Mouse (Mus musculus) right cerebral cortex, adult 18-20 months (tissue): ENCODE measurements around the gene Mapkbp1.

ENCODE experiments used
- DNase-seq: peaks from one replicate; pipeline ENCODE4 v3.0.0; 2022; ENCODE audit warnings: mixed read lengths

Mapkbp1 gene

GRCm38 (mm10) chr2:120011462-120012200, 39.1 kb downstream of the Mapkbp1 start:
- DNase-seq: peak; percentile 64

DNA sequence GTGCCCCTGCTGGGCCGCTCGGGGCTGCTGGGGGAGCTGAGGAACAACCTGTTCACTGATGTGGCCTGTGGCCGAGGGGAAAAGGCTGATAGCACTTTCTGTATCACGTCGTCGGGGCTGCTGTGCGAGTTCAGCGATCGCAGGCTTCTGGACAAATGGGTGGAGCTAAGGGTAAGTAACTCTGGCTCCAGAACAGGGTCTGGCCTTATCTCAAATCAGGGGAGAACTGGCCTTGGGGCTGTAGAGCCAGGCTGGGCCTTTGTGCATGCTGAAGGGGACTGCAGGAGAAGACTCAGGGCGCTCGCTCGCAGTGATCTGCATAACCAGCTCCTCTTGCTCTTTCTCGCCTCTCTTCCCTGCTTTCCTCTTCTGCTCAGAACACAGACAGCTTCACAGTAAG, 40.4 kb downstream of the Mapkbp1 start:
- DNase-seq: no peak

DNA sequence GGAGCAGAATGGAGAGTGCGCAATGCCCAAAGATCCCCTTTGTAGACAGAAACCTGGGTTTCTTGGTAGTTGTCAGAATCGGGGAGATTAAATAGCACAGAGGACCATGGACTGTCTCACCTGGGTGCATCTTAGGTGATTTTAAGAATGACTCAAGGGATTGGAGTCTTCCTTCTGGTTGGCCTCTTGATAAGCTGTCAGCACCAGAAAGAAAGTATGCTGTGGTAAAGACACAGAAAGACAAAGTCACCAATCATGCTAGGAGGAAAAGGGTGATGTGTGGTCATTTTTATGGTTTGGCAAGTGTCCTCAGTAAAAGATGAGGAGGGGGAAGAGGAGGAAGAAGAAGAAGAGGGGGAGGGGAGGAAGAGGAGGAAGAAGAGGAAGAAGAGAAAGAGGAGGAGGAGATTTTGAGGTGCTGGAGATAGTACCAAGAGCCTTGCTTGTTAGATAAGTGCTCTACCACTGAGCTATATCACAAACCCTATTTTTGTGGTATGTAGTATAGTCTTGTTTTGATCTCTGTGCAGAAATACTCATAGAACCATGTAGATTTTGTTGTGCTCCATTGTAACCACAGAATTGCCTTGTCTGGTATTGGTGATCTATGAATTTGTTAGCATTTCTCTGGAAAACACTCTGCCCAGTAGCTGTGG, 41.5 kb downstream of the Mapkbp1 start:
- DNase-seq: no peak

GRCm38 (mm10) chr2:120015882-120016281, 43.4 kb downstream of the Mapkbp1 start:
- no peak for DNase-seq

GRCm38 (mm10) chr2:120017599-120017998, 45.1 kb downstream of the Mapkbp1 start:
- DNase-seq: no peak

- no peak for DNase-seq
Measured at GRCm38 (mm10) chr2:120024337-120024736, 51.8 kb downstream of the Mapkbp1 start.

DNA sequence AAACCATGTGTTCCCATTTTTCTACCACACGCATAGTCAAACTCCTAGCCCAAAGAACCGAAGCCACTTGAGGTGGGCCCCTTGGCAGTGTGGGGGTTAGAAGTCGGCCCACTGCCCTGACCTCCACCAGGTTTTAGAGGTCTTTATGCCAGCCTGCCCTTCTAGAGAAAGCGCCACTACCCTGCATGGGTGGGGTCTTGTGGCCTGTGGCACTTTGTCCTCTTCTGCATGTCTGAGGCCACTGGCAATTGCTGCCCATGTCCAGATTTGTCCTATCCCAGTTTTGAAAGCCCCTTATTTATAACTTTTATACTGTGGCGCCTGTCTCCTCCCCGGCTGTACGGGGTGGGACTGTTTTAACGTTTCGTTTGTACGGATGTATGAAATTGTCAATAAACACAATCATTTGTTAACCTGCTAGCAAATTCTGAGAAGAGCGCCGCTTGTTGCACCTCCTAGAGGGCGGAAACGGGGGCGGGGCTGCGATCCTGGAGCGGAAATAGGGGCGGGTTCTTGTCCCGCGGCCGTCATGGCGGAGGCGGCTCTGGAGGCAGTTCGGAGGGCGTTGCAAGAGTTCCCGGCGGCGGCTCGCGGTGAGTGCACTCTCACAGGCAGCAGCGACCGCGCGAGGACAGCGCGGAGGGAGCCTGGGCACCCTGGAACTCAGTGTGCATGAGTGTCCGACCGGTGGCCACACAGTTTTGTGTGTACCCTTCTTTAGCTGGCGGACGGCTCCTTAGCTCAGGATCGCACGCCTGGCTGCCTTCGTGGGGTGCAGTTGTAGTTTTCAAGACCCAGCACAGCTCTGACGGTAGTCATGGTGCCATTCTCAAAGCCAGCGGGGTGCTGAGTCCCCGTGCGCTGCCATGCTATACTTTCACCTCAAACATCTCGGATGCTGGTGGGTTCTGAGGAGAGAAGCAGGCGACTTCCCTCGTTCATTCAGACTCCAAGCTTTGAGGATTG, 54.8 kb downstream of the Mapkbp1 start, which contains the start of the genes Jmjd7 and Gm28042:
TSS of gene Jmjd7 (plus strand) at position 500 of the 966 bp plus-strand sequence.
TSS of gene Gm28042 (plus strand) at position 510 of the 966 bp plus-strand sequence.
- peak; percentile 92 for DNase-seq

- no peak for DNase-seq
Measured at GRCm38 (mm10) chr2:120027950-120028331, 55.4 kb downstream of the Mapkbp1 start.

DNA sequence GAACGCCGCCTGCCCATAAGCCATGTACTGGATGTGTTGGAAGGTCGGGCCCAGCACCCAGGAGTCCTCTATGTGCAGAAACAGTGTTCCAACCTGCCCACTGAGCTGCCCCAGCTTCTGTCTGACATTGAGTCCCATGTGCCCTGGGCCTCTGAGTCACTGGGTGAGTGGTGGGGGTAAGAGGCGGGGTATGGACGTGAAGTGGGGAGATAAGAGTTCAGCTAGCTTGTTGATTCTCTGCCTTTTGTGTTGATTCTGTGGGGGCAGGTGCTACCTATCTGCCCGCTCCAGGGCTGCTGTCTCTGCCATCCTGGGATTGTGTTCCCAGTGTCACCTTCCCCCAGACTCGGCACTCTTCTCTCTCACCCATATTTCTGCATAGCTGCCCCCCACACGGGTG, 57.9 kb downstream of the Mapkbp1 start:
- no peak for DNase-seq

DNA sequence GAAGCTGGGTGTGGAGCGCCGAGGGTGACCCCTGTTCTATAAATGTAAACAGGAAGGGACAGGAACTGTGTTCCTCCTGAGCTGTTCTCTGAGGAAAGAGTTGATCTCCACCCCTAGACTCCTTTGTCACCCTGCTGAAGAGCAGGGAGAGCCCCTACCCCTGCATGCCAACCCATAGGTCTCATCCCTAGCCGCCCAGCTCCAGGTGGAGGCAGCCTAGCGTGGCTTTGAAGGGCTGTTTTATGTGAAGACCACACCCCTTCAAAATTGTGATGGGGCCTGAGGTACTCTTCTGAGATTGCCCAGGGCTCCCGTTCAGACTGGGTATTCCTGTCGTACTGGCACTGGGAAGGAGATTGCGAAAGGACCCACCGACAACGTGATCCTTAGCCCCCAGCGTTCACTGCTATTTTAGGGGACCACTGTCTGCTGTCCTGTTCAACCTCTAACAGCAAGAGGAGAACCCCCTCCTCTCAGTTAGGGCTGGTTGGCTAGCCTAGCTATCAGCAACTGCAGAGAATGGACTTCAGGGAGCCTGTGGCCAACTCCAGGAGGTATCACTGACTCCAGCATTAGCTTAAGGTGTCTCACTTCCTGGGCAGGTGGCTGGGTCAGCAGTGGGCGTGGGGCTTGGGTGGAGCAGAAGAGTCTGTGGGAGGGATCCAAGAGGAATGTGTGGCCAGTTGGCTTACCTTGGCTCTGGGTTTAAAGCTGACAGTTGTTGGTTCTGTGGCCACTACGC, 60.4 kb downstream of the Mapkbp1 start, which contains the start of gene Pla2g4b:
TSS of gene Pla2g4b (plus strand) at position 692 of the 742 bp plus-strand sequence.
- DNase-seq: no peak

DNA sequence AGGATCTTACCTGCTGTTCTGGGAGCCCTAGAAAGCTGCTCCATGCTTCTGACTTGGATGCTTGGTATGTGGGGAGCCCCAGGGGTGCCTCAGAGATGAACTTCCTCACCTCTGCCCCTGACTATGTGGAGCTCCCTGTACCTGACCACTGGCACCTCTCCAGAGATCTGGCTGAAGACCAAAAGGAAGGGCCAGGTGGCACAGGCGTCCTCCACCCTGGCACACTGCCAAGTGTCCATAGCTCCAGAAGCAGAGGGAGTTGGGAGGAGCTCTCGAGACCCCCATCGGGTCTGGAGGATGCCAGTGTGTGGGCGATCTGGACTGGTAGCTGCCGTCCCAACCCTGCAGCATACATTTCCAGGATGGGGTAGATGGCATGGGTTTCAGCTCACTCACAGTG, 61.2 kb downstream of the Mapkbp1 start:
- no peak for DNase-seq

- DNase-seq: no peak
Measured at GRCm38 (mm10) chr2:120037744-120038143, 65.2 kb downstream of the Mapkbp1 start.

DNA sequence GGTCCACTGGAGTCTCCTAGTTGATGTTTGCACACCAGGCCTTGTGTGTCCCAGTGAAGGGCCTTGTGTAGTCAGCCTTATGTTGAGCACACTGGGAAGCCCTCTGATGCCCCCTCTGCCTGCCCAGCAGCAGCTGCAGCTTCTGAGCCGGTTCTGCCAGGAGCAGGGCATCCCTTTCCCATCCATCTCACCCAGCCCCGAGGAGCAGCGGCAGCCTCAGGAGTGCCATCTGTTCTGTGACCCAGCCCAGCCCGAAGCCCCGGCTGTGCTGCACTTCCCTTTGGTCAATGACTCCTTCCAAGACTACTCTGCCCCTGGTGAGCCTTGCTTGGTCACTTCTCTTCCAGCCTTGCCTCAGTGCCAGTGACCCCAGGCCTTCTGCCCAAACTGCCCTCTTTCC, 68.5 kb downstream of the Mapkbp1 start:
- no peak for DNase-seq

- DNase-seq: peak; percentile 85
Measured at GRCm38 (mm10) chr2:120044101-120044603, 71.7 kb downstream of the Mapkbp1 start.

DNA sequence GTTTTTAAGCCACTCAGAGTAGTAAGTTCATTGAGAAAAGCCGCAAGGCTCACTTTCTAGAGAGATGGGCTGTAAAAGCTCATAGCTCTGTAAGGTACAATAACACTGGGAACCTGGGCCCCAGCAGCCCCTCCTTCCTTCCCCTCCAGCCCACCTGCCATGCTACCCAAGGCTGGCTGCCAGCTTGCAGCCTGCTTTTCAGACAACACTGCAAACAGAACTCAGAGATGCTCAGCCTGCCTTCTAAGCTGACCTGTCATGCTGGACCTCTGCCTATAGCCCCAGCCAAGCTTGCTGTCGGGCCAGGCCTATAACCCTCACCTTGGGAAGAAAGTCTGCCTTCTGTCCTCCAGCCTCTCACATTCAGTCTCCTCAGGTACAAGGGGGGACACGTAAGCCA, 72.2 kb downstream of the Mapkbp1 start:
- DNase-seq: no peak

DNA sequence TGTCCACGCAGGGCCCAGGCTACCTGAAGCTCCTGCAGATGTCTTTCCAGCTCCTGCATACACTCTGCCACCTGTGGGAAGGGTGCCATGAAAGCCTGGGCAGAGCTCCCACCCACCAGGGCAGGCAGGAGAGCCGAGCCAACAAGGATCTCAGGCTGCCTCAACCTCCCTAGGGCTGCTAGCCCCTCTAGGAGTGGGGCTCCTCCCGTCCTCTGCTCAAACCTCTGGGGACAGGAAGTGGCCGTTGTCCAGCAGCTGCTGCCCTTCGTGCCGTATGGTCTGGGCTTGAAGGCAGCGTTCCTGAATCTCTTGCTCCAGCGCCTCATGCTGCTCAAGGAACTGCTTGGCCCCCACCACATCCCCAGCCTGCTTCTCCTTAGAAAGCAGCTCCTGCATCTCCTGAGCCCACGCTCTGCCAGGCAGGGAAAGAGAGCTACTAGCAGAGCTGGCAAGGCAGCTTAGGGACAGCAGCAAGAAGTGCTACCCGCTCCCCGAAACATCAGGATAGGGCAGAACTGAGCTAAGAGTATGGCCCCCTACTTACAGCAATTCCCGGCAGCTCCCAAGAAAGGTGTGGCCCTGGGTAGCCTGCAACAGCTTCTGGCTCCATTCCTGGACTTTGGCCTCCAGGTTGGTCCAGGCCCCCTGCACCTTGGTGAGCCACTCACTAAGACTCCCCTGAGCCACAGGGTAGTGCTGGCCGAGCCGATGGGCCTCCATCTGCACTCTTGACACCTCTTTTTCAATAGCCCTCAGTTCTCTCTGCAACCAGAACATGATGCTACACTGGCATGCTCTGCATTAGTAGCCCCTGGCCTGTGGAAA, 74.2 kb downstream of the Mapkbp1 start:
- DNase-seq: peak; percentile 78

DNA sequence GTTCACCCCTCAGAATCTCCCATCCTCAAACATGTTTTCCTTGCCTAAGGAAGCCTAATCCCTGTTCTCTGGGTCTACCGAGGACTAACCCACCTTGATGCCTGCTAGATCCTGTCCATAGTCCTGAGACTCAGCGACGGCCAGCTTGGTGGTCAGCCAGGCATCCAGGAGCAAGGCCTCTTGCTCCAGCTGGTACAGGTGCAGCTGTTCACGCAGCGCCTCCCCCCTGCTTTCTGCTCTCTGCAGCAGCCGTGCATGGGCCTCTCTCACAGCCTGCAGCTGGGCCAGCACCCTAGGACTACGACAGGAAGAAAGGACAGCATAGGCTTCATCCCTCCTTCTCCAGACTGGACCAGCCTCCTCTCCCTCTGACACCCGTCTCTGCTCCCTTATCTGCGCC, 75.7 kb downstream of the Mapkbp1 start:
- DNase-seq: no peak

GRCm38 (mm10) chr2:120049632-120050274, 77.3 kb downstream of the Mapkbp1 start:
- DNase-seq: peak; percentile 59

DNA sequence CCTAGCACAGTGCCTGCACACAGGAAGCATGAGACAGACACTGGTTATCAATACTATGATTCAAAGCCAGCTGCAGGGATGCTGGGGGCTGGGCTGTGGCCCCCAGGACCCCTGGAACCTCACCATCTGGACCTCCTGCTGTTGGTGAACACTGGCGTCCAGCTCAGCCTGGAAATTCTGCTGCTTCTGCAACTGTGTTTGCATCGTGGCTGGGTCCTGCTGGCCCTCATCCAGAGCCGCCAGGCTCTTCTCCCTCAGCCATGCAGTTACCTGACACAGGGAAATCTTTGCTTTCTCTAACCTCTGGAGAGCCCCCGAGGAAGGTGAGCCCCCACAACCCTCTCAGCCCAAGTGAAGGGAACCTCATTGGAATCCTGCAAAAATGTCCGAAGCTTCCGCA, 78.9 kb downstream of the Mapkbp1 start:
- DNase-seq: no peak

DNA sequence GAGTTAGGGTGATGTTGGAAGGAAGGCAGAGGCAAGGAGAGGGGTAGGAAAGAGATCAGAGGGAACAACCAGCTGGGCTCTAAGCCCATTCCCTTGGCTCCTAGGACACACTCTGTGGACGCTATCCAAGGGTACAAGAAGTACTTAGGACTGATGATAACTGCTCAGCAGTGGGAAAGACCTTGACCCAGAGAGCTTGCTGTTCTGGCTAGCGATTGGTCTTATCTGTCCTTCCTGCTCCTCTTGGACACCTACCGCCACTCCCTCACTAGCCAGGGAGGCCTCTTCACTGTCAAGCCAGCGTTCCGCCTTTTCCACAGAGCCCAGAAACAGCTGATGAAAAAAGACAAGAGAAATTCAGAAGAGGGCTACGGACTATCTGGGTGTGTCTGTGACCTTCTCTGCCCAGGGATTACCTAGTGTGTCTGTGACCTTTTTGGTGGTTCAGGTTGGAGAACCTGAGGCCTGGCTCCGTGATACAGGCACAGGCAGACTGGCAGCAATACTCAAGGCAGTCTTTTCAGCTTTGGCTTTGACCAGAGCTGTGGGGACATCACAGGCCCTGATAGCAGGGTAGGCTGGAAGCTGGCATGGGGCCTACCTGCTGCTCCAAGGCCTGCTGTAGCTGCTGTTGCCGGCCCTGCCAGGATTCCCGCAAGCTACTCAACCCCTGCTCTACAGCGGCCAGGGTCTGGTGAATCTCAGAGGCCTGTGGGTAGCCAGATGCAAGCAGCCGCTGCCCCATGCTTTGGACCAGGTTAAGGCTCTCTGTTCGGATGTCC, 82.5 kb downstream of the Mapkbp1 start:
- DNase-seq: no peak
